Mouse (Mus musculus): ENCODE measurements around the gene Lcmt1. TPM values are rescaled to one million over a fixed set of nuclear protein-coding genes. Genes with fewer than 3 reads are reported as not detected.

Lcmt1 gene
- total RNA-seq, 1 experiment from 2014 or later = 21.5 TPM

Other genes starting within 250 kb of the Lcmt1 start
- gene Tnrc6a, start 245.9 kb upstream of the Lcmt1 start, total RNA-seq (2017) = 66.6 to 90.5 TPM (median 70.1 TPM) in 3 replicates
- 5.2 to 40.6 TPM (median 6.9 TPM) in 3 replicates for gene Slc5a11, start 155.0 kb upstream of the Lcmt1 start, total RNA-seq (2017)
- 32.6 to 77.7 TPM (median 39.3 TPM) in 3 replicates for gene Arhgap17, start 131 bp downstream of the Lcmt1 start, total RNA-seq (2017)
- not detected in 3 replicates for gene Aqp8, start 92.5 kb downstream of the Lcmt1 start, total RNA-seq (2017)
- gene Zkscan2, start 130.7 kb downstream of the Lcmt1 start, total RNA-seq (2017) = not detected in 3 replicates

All from monocyte, adult 5-6 weeks (primary cell).